Mouse (Mus musculus) layer of hippocampus, postnatal 10 days (tissue): ENCODE measurements around the gene Bbs9. TPM values are rescaled to one million over a fixed set of nuclear protein-coding genes. Genes with fewer than 3 reads are reported as not detected.

Source experiments
- DNase-seq, 2 experiments: peaks; one replicate each; pipeline ENCODE4 v3.0.0; 2021; ENCODE audit warnings: low spot score in 2 of 2
- total RNA-seq, 2 experiments: library from RNA; stranded (reverse); gene quantifications; 2 replicates each; pipeline ENCODE4 v1.2.3; 2021

Bbs9 gene
- total RNA-seq, 2 experiments from 2014 or later: 22.3 to 22.4 TPM

DNA sequence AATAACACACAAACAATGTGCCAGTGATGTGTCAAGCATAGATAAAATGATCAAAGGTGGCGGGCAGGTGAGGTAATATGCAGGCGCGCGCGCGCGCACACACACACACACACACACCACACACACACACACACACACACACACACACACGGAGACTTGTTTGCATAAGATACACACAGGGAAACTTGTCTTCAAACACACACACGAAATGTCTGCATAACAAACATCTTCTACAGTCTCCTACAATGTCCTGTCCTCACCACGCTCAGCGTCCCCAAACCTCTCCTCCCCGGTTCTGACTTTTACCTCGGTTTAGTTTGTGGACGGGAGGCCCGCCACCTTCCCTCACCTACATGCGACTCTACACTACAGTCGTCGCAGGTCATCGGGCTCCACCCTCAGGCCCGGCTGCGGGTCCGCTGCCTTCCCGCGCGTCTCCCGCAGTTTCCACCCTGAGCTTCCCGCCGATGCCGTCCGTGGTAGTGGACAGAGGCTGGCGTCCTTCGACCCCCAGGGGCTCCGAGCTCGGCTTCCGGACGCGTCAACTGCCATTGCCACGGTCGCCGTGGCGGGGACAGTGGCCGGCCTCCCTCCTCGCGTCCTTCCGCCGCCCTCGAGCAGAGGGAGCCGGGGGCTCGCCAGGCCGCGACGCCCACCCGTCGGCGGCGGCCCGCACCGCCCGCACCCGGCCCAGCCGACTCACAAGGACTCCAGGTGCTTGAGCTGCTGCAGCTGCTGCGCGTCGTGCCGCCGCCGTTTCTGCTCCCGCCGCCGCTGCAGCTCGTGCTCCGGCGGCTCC is 7.9 kb upstream of the Bbs9 start:
- peak; percentile 49 to 60 for DNase-seq

DNA sequence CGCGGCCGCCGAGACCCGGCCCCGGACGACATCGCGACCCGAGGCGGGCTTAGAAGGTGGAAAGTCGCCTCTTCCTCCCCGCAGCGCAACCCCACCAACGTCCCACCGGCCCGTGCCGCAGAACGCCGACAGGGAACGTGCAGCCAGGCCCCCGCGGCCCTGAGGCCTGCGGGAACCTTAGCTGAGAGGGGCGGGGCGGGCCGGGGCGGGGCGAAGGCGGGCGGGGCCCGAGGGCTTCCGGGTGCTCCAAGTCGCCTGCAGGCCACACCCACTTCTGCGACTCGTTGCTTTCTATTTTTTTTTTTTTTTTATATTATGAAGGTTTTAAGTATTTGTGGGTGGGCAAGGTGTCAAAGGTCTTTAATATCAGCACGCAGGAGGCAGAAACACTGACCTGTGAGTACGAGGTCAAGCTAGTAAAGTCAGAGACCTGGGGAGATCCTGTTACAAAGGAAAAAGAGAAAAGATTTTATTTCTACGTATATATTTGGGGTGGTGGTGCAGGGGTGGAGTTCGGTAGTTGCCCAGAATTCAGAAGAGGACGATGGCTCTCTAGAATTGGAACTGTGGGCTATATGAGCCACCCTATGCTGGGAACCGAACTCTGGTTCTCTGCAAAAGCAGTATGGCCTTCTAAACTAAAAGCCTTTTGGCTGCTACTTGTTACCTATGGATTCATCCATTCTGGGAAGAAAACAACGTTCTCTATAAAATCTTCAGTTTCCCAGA is 7.2 kb upstream of the Bbs9 start:
- DNase-seq: no peak

DNA sequence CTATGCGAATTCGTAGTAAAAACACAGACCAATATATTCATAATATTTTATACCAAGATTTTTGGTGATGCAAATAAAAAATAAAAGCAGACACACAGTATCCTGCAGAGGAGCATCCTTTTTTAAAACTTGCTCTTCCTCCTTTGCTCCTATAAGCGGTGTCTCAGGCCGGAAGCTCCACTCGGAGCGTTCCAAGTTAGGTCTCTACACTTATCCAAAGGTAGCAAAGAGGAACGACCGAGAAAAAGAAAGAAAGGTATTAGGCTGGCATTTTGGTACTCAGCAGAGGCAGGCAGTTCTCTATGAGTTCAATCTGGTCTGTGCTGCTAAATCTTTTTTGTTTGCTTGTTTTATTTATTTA is 6.6 kb upstream of the Bbs9 start:
- DNase-seq: no peak

DNA sequence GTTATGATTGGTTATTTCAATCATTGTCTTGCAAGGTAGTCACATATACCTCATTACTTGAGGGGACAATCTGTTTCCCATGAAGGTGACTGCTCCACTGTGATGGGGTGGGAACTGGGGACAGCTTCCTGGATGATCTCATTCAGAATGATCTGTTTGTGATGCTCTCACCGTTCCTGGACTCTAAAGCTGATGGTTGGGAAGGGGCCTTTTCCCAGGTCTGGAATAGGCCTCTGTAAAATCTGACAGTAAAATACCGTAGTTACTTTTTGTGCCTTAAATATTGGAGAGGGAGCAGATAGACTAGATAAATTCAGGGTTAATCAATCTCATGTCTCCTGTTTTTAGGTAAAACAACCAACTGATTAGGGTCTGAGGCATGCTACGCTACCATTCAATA is 5.9 kb upstream of the Bbs9 start, which contains the start of gene Rp9:
TSS of gene Rp9 (minus strand) at position 101 of the 400 bp plus-strand sequence.
- DNase-seq: no peak

DNA sequence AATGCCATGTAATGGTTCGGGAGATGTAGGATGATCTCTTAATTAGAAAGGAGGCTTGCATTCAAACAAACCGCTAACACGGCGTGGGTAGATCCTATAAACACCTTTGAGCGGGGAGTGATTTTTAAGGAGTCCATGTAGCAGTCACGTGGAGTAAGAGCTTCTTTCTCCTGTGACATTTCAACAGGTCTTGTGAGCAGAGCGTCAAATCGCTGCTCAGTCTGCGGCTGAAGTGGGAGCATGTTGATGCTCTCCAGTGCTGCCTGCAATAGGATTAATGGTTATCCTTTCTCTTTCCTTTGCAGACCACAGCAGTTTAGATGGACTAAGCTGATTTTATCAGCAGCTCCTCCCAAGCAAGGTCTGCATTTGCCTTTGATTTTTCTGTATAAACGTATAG is 750 bp downstream of the Bbs9 start:
- peak; percentile 8 to 28 for DNase-seq

DNA sequence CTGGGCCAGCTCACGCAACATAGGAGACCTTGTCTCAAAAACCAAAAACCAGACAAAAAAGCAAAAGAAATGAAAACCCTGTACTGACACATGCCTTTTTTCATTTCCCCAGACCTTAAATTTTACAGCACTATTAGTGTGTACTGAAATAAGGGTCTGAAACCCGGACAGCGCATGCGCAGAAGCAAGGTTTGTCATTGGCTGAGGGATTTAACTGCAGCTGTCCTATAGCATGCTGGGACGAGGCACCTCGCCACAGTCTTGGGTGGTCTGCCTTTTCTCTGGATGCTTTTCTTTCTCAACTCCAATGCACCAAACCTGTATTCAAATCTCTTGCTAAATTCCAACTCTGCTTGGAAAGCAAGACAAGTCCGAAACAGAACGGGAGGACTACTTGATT is 3.4 kb downstream of the Bbs9 start:
- no peak for DNase-seq

DNA sequence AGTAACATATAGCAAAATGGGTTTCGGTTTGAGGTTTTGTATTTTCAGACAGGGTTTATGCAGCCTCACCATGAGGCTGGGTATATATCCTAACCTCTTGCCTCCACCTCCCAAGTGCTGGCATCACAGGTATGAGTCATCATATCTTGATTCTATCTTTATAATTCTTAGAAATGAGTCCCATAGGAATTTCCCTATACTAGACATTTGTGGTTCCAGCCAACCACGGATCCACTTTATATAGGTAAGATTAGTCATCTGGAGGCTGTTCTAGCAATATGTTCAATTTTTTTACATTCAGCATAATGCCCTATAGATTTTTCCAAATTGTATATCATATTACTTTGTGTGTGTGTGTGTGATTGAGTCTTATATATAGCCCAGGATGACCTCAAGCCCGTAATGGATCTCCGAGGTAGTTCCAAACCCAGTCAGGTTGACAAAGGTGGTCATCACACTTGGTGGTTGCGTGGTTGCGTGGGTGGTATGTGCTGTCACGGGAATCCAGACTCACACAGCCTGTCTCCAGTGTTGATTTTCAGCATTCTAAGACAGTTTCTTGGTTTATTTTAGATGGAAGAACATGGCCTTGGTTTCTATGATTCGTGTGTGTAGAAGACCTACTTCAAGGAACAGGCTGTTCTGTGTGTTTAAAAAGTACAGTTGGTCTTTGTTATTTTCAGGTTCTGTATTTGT is 8.5 kb downstream of the Bbs9 start:
- no peak for DNase-seq

DNA sequence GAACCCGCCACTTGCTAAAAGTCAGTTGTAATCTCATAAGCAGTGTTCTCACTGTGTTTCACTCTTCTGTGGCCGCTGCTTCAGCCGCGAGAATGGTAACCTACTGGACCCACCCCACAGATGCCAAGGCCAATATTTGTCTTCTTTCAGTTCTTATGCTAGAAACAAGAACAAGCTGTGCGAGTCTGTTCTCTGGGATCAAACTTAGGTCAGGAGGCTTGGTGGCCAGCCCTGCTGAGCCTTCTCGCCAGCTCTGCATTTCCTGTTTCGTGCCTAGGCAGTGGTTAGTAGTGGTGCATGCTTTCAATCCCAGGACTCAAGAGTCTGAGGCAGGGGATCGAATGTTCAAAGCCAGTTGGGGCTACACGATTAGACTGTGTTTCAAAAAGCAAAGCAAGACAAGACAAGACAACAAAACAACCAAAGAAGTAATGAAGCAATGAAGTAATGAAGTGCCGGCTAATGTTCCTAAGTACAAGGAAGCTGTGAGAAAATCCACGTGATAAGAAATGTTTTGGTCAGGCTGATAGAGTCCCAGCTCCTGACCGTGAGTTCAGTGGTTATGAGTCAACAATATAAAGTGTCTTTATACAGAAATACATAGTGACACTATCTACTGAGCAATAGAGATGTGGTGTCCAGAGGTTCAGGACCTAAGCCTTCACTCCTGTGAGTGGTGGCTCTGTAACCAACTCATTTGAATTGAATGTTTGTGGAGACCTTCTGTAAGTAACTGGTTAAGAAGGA is 9.2 kb downstream of the Bbs9 start:
- no peak for DNase-seq

DNA sequence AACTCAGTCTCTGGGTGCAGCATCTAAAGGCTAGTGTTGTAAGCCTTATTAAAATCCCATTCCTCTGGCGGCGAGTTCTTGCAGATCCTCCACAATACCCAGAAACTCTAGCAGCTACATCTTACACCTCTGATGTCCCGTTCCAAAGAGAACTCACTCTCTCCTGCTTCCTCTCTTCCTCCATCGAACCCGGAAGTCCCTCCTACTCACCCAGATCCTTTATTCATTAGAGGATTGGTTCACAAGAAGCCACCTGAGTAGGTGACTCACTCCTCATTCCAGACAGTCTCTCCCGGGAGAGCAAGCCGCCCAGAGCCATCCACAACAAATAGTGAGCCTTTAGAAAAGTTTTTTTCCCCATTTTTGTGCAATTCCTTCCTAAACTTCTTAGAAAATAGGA is 10.7 kb downstream of the Bbs9 start:
- no peak for DNase-seq

DNA sequence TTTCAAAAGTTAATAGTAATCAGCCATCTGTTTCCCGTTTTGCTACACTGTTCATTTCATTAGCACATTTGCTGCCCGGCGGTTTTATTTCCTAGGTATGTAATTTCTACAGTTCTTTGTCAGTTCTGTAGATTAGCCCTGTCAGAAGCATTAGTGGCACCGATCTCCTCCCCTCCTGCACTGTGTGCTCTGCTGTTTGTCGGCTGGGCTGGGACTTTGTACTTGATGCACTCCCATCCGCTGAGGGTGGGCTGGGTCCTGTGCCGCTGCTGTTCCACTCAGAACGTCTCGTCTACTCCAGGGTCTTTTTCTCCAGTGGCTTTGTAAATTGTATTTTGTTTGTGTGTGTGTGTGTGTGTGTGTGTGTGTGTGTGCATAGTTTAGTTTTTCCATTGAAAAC is 13.4 kb downstream of the Bbs9 start:
- no peak for DNase-seq

DNA sequence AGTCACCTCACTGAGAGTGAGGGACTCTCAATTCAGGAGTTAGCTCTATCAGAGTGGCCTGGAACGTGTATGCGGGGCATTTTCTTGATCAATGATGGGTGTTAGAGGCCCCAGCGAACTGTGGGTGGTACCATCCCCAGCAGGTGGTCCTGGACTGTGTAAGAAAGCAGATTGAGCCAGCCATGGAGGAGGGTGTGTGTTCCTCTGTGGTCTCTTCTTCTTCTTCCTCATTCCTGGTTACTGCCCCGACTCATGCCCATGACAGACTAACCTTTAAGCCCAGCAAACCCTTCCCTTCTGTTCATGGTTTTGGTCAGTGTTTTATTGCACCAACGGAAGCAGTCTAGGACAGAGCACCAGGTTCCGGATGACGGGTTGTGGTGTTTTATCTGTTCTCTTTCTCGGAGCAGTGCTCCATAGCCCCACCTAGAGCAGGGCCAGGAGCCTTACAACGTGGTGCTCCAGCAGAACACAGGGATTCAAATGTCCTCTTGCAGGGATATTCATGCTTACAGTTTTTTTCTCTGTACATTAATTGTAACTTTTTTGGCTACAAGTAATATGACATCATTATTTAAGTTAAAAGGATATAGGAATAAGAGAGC is 18.8 kb downstream of the Bbs9 start:
- no peak for DNase-seq

DNA sequence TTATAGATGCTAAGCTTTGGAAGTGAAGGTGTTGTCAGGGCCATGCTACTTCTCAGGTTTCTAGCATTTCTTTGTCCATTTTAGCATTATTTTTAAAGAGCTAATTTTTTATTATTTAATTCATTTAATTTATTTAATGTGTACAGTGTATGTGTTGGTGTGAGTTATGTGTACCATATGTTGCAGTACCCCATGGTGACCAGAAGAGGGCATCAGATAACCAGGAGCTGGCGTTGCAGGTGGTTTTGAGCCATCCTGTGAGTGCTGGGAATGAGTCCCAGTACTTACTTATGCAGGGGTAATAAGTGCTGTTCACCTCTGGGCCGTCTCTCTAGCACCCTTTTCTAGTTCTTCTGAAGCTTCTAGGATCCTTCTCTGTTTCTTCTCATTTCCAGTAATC is 19.6 kb downstream of the Bbs9 start:
- no peak for DNase-seq

DNA sequence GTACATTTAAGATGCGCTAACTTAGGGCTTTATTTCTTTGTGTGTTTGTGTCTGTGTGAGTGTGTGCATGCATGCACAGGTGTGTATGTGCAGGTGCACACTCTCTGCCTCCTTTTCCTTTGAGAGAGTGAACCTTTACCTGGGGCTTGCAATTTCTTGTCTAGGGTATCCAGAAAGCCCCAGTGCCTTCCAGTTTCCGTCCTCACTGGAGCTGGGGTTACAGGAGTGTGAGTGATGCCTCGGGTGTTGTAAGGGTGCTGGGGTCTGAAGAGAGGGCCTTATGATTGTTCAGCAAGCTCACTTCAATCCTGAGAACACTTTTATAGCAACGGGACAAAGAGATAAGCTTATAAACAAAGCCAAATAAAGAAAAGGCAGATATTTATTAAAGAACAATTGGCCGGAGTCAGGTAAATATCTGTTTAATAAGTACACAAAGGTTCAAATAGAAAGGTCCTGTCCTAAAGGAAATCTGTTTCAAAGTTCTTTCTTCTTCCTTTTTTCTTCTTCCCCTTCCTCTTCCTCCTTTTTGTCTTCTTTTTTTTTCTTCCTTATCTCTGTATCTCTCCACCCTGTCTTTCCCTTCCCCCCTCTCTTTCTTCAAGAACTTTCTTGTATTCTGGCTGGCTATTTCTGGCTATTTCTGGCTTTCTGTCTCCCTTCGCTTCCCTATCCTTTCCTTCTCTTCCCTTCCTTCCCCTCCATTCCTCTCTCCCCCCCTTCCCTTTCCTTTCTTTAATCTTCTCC is 21.7 kb downstream of the Bbs9 start:
- DNase-seq: no peak

DNA sequence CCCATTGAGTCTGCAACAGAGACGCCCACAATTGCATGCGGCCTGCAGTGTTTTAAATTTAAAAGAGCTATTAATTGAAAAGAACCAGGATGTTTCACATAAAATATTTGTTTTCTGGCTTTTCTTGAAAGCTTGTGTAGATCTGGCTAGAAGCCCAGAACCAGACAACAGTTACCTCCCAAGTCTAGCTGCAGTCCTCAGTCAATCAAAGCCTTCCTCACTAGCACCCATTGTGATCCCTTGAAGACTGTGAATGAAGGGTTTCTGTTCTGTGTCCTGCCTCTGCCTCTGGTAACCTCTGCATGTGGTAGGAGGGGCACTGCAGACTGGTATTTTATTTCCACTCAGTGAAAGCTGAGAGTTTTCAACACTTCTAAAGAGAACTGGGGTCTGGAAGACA is 27.5 kb downstream of the Bbs9 start:
- no peak for DNase-seq

DNA sequence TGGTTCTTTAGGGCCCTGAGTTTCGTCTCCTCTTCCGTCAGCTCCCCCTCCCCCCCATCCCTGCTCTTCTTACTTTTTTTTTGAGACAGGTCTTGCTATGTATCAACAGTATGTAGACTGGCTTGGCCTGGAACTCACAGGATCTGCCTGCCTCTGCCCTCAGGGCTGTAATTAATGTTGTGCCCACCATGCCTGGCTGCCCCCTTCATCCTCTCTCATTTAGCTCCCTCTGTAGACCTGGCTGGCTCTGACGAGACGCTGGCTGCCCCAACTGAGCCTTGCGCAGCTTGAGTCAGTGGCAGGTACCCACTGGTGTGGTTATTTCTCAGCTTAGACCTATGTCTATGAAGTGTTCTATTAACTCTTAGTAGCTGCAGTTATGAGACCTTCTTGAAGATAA is 28.1 kb downstream of the Bbs9 start:
- no peak for DNase-seq

DNA sequence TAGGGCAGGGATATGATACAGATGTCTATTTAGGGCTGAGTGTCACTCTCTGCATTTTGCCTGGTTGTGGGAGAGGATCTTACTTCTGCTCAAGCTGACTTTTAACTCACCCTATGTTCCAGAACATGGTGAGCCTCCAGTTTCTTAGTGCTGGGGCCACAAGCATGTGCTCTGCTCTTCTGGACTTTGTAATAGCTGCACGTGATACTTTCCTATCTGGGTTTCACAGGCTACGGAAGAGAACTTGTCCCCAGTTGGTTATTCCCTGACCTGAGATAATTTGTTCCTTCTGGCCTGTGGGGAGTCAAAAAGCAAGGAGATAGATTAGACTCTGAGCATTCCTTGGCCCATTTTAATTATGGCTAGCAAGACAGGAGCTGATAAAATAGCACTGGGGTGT is 30.1 kb downstream of the Bbs9 start:
- no peak for DNase-seq

DNA sequence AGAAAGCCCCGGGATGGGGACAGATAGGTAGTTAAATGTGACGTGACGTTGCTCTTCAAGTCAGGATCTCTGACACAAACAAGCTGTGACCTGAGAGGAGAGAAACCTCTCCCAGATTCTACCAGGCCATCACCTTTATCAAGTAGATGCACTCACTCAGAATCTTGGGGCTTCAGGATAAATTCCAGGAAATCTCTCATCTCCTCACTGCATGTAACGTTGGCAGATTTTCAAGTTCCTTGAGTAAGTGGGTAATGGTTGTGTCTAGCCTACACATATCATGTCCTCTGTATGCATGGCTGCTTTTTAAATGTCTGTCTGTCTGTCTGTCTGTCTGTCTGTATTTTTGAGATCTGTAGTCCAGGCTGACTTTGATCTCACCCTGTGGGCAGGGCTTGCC is 39.6 kb downstream of the Bbs9 start:
- DNase-seq: no peak

DNA sequence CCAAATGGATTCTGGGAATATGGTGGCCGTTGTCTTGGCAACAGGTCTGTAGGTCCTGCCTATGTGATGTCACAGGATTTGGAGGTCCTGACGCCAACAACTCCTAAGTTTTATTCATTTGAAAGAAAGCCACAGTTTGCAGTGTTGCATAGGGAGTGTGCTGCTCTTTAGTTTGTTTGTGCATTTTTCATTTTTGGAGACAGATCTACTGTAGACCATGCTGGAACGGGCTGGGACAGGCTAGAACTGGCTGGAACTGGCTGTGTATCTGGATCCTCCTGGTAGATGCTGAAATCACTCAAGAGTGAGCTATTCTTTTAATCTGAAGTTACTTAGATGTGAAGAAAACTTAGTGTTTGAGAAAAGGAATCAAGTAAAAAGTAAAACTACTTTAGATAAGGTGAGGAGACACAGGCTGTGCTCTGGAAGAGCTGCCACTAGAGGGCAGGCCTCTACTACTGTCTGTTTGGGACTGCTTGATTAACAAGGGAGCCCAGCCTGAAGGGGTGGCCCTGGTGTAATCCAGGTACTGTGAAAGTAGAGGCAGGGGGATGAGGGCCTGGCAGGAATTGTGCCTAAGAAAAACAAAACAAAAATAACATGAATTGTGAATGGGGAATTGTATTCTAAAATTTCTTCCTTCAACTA is 43.0 kb downstream of the Bbs9 start:
- DNase-seq: peak; percentile 43 to 68

DNA sequence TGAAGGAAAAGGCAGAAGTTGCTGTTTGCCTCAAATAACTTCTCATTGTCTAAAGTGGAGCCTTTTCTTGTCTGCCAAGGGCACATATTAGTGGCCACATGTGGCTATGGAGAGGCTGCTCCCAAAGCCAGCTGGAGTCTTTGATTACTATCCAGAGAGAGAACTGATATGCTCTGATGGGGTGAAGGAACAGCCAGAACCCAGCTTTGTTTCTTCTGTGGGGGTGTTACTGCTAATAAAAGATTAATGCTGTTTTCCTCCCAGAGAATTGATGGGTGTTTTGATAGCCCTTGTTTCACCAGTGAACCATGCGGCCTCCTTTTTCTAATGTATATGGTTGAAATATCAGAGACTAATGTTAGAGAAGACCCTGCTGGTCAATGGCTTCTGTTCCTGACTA is 47.9 kb downstream of the Bbs9 start:
- no peak for DNase-seq
